Mouse (Mus musculus) forebrain, embryonic 15.5 days (tissue): ENCODE results near the gene Myo5a. TPM values are rescaled to one million over a fixed set of nuclear protein-coding genes. Genes with fewer than 3 reads are reported as not detected.
A peak's percentile ranks its signal among the peaks of the same experiment; 100 is the strongest.

ENCODE experiments used
- ATAC-seq: fragments of 200-750 bp; cut with Nextera tagmentation; replicated peaks from 2 replicates; pipeline ENCODE4 v1.8.0; 2017; ENCODE audit warnings: mild to moderate bottlenecking, moderate TSS enrichment, moderate library complexity
- H3K27ac ChIP-seq: fragments of 300-500 bp; sonication (generic); replicated peaks from 2 replicates; pipeline ENCODE4 v1.5.1; 2015; ENCODE audit warnings: mild to moderate bottlenecking, inconsistent platforms
- H3K27me3 ChIP-seq: fragments of 300-500 bp; sonication (generic); 2 replicates; pipeline ENCODE4 v1.6.1; 2015; ENCODE audit warnings: inconsistent platforms
- H3K36me3 ChIP-seq: fragments of 300-500 bp; sonication (generic); 2 replicates; pipeline ENCODE4 v1.6.1; 2015; ENCODE audit warnings: mild to moderate bottlenecking, inconsistent platforms
- H3K4me1 ChIP-seq: fragments of 300-500 bp; sonication (generic); 2 replicates; pipeline ENCODE4 v1.6.1; 2015; ENCODE audit warnings: inconsistent platforms
- H3K4me2 ChIP-seq: fragments of 300-500 bp; sonication (generic); replicated peaks from 2 replicates; pipeline ENCODE4 v1.6.1; 2015; ENCODE audit warnings: mild to moderate bottlenecking, inconsistent platforms
- H3K4me3 ChIP-seq: fragments of 300-500 bp; sonication (generic); 2 replicates; pipeline ENCODE4 v1.5.1; 2015; ENCODE audit warnings: mild to moderate bottlenecking, inconsistent platforms
- H3K9ac ChIP-seq: fragments of 300-500 bp; sonication (generic); replicated peaks from 2 replicates; pipeline ENCODE4 v1.6.1; 2015; ENCODE audit warnings: mild to moderate bottlenecking, inconsistent platforms
- H3K9me3 ChIP-seq: fragments of 300-500 bp; sonication (generic); 2 replicates; pipeline ENCODE4 v1.6.1; 2016; ENCODE audit warnings: inconsistent platforms
- WGBS: fragments of 180-500 bp; shearing (Covaris S2); methylation state at CpG from one replicate; pipeline ENCODE4 v1.1.7; 2015; ENCODE audit warnings: mixed read lengths; 5-methylcytosine and 5-hydroxymethylcytosine counted together
- polyA plus RNA-seq: library from polyadenylated mRNA; unstranded; fragments of >200 nt; fragmentation: Nextera tagmentation; extraction: Ambion mirVana; gene quantifications from 2 replicates; pipeline ENCODE4 v1.2.1, GENCODE M21; 2015

Myo5a gene
- polyA plus RNA-seq, 1 experiment from 2014 or later, result 33.5 TPM

GRCm38 (mm10) chr9:75041840-75042525 lies 28.8 kb upstream of the Myo5a start:
- Histone ChIP-seq H3K27ac (no peak overlapping the region), H3K27me3 (no peaks in the 10 kb centered on the region), H3K9me3 (no peaks in the 10 kb centered on the region), H3K4me2 (no peak overlapping the region), H3K4me3 (no peak overlapping the region), H3K36me3 (peaks cover 4% of the 10 kb centered on the region; the same call in 1 of the 2 replicates), H3K4me1 (peaks cover 21% of the 10 kb centered on the region), H3K9ac (no peak overlapping the region)
- WGBS, result 88% methylated on average over 2 of the region's 2 CpGs
- ATAC-seq, result no peak

DNA sequence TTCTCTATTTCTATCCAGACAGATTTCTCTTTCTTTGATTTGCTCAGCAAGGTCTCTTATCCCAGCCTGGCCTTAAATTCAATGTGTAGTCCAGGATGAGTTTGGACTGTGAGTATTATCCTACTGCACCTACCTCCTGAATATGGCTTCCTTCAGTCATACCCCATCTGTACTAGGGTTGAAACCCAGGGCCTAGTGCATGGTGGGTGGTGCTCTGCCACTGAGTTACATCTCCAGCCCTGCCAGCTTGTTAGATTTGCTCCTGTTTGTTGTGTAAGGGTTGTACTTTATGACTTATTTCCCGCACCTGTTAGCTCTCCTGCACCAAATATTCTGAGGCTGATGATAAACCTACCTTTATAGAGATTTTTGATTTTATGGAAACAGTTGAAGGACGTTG lies 27.6 kb upstream of the Myo5a start:
- peaks cover 4% of the 10 kb centered on the region; the same call in 1 of the 2 replicates for H3K36me3 ChIP-seq
- H3K4me1 ChIP-seq, result peaks cover 18% of the 10 kb centered on the region
- H3K27ac ChIP-seq, result no peak overlapping the region
- WGBS, result 96% methylated on average over 2 of the region's 2 CpGs
- no peak overlapping the region for H3K9ac ChIP-seq
- no peaks in the 10 kb centered on the region for H3K9me3 ChIP-seq
- no peak overlapping the region for H3K4me2 ChIP-seq
- ATAC-seq, result no peak
- no peak overlapping the region for H3K4me3 ChIP-seq
- H3K27me3 ChIP-seq, result no peaks in the 10 kb centered on the region

GRCm38 (mm10) chr9:75047079-75047478 lies 23.7 kb upstream of the Myo5a start:
- Histone ChIP-seq H3K4me3 (no peak overlapping the region), H3K27ac (no peak overlapping the region), H3K36me3 (peaks cover 4% of the 10 kb centered on the region; the same call in 1 of the 2 replicates), H3K4me1 (no peaks in the 10 kb centered on the region), H3K9ac (no peak overlapping the region), H3K4me2 (no peak overlapping the region), H3K27me3 (no peaks in the 10 kb centered on the region), H3K9me3 (no peaks in the 10 kb centered on the region)
- no peak for ATAC-seq

DNA sequence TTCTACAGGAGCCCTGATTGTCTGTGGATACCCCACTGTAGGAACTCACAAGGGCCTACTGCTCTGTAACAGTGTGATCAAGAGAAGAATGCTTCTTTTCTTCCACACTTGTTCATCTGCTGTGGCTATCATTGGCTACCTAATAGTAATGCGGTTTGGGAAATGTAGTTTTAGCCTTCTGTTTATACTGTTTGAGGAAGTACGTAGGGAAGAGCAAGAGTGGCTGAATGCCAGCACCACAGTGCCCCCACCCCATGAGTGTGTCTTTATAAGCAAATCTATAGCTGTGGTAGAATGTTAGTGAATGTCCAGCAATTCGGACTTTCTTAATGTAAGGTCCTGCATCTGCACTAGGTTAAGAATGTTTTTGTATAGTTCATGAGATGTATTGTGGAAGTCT lies 21.7 kb upstream of the Myo5a start:
- Histone ChIP-seq H3K4me3 (no peak overlapping the region), H3K9me3 (no peaks in the 10 kb centered on the region), H3K4me2 (no peak overlapping the region), H3K9ac (no peak overlapping the region), H3K4me1 (no peaks in the 10 kb centered on the region), H3K36me3 (no peaks in the 10 kb centered on the region), H3K27me3 (no peaks in the 10 kb centered on the region), H3K27ac (no peak overlapping the region)
- ATAC-seq, result no peak
- 83% methylated on average over 3 of the region's 3 CpGs for WGBS

GRCm38 (mm10) chr9:75050003-75050402 lies 20.8 kb upstream of the Myo5a start:
- Histone ChIP-seq H3K36me3 (peaks cover 4% of the 10 kb centered on the region; the same call in 1 of the 2 replicates), H3K27me3 (no peaks in the 10 kb centered on the region), H3K4me2 (no peak overlapping the region), H3K4me3 (no peak overlapping the region), H3K27ac (no peak overlapping the region), H3K4me1 (no peaks in the 10 kb centered on the region), H3K9me3 (no peaks in the 10 kb centered on the region), H3K9ac (no peak overlapping the region)
- WGBS, result 30% methylated on average over 3 of the region's 3 CpGs
- ATAC-seq, result peak; percentile 58

GRCm38 (mm10) chr9:75051841-75052240 lies 19.0 kb upstream of the Myo5a start:
- H3K27ac ChIP-seq, result no peak overlapping the region
- no peak overlapping the region for H3K4me3 ChIP-seq
- no peak overlapping the region for H3K4me2 ChIP-seq
- 87% methylated on average over 4 of the region's 4 CpGs for WGBS
- H3K36me3 ChIP-seq, result peaks cover 8% of the 10 kb centered on the region
- no peaks in the 10 kb centered on the region for H3K4me1 ChIP-seq
- H3K9me3 ChIP-seq, result no peaks in the 10 kb centered on the region
- no peaks in the 10 kb centered on the region for H3K27me3 ChIP-seq
- ATAC-seq, result no peak
- no peak overlapping the region for H3K9ac ChIP-seq

GRCm38 (mm10) chr9:75055046-75055445 lies 15.8 kb upstream of the Myo5a start:
- Histone ChIP-seq H3K9me3 (no peaks in the 10 kb centered on the region), H3K27me3 (no peaks in the 10 kb centered on the region), H3K9ac (no peak overlapping the region), H3K36me3 (peaks cover 24% of the 10 kb centered on the region), H3K4me3 (no peak overlapping the region), H3K27ac (no peak overlapping the region), H3K4me2 (no peak overlapping the region), H3K4me1 (no peaks in the 10 kb centered on the region)
- 94% methylated on average over 5 of the region's 5 CpGs for WGBS
- ATAC-seq, result no peak

DNA sequence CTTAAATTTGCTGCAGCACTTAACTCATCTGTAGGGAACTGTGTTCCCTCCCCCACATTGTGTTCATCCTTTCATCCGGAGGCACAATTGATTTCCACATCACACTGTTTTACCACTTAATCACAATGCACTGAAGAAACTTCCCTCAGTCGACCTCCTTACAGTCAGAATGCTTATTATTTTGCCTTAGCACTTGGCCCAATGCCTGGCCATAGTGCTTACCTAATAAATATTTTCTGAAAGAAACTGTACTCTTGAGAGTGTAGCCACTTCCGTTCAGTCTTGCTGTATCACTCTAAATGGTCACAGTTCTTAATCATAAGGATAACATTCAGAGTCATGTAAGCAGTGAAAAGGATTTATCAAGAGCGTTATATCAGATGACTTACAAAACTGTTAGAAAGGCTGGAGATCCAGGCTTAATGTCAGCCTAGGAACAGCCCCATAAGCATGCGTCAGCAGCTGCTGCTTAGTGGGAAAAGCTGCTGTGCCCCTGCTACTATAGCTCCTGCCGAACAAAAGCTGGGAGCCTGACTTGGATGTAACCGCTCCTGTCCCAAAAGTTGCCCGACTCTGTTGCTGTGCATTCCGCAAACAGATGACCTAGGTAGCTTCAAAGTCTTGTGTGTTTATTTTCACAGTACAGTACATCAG lies 6.0 kb upstream of the Myo5a start:
- ATAC-seq, result no peak
- no peak overlapping the region for H3K27ac ChIP-seq
- no peak overlapping the region for H3K4me2 ChIP-seq
- H3K9me3 ChIP-seq, result no peaks in the 10 kb centered on the region
- H3K27me3 ChIP-seq, result no peaks in the 10 kb centered on the region
- H3K4me1 ChIP-seq, result no peaks in the 10 kb centered on the region
- WGBS, result 71% methylated on average over 9 of the region's 9 CpGs
- no peaks in the 10 kb centered on the region for H3K36me3 ChIP-seq
- H3K4me3 ChIP-seq, result no peak overlapping the region
- no peak overlapping the region for H3K9ac ChIP-seq

GRCm38 (mm10) chr9:75071029-75071705 lies 352 bp downstream of the Myo5a start:
- peak; percentile 96 for ATAC-seq
- no peaks in the 10 kb centered on the region for H3K9me3 ChIP-seq
- H3K4me3 ChIP-seq, result peak overlapping the region; percentile 71
- peak overlapping the region; percentile 75 for H3K4me2 ChIP-seq
- under 1% methylated on average over 69 of the region's 92 CpGs for WGBS
- H3K9ac ChIP-seq, result peak overlapping the region; percentile 88
- no peaks in the 10 kb centered on the region for H3K36me3 ChIP-seq
- no peaks in the 10 kb centered on the region for H3K27me3 ChIP-seq
- H3K4me1 ChIP-seq, result peaks cover 27% of the 10 kb centered on the region
- H3K27ac ChIP-seq, result peak overlapping the region; percentile 97

- H3K27ac ChIP-seq, result peak overlapping the region; percentile 97
- H3K36me3 ChIP-seq, result no peaks in the 10 kb centered on the region
- no peaks in the 10 kb centered on the region for H3K9me3 ChIP-seq
- H3K4me3 ChIP-seq, result peak overlapping the region; percentile 71
- peak overlapping the region; percentile 88 for H3K9ac ChIP-seq
- H3K4me2 ChIP-seq, result peak overlapping the region; percentile 75
- H3K27me3 ChIP-seq, result no peaks in the 10 kb centered on the region
- H3K4me1 ChIP-seq, result peaks cover 27% of the 10 kb centered on the region
- ATAC-seq, result peak; percentile 9; the same call in 1 of the 2 replicates
- under 1% methylated on average over 29 of the region's 29 CpGs for WGBS
These were observed 934 bp downstream of the Myo5a start for GRCm38 (mm10) chr9:75071706-75072192.

DNA sequence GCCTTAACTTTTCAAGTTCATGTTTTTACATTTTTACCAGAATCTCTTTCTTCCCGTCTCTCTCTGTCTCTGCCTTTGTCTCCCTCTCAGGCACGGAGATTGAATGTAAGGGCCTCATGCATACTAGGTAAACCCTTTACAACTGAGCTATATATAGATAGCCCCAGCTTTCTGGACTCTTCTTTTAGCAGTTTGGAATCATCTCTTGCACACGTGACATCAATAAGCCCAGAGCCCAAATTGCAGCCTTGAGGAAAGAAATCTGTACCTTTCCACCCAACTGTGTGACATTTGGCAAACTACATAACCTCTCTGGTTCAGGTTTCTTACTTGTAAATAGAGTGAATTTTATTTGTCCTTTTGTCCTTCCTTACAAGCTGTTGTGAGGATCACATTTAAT lies 1.5 kb downstream of the Myo5a start:
- no peaks in the 10 kb centered on the region for H3K36me3 ChIP-seq
- no peak for ATAC-seq
- H3K4me1 ChIP-seq, result peaks cover 29% of the 10 kb centered on the region
- peak overlapping the region; percentile 97 for H3K27ac ChIP-seq
- WGBS, result 6% methylated on average over 3 of the region's 3 CpGs
- H3K4me3 ChIP-seq, result peak overlapping the region; percentile 71
- H3K4me2 ChIP-seq, result peak overlapping the region; percentile 75
- peak overlapping the region; percentile 88 for H3K9ac ChIP-seq
- no peaks in the 10 kb centered on the region for H3K27me3 ChIP-seq
- H3K9me3 ChIP-seq, result no peaks in the 10 kb centered on the region

DNA sequence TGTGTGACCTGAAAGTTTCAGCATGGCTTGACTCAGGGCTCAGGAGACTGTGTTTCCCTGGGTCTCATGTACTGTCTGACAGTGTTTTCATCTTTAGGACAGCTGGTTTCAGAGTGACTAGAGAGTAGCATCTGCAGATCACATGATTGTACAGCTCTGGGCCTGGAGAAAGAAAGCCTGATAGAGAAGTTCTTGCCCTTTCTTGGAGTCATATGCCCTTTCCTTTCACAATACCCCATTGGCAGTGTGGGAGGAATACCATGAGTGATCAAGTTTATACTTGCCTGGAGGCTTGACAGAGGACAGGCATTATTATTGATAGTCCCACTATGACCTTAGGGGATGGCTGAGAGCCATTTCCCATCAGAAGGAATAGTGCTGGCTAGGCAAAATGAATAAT lies 6.4 kb downstream of the Myo5a start:
- Histone ChIP-seq H3K27ac (no peak overlapping the region), H3K4me2 (no peak overlapping the region), H3K9ac (no peak overlapping the region), H3K27me3 (no peaks in the 10 kb centered on the region), H3K4me1 (peaks cover 24% of the 10 kb centered on the region), H3K4me3 (no peak overlapping the region), H3K9me3 (no peaks in the 10 kb centered on the region), H3K36me3 (no peaks in the 10 kb centered on the region)
- no peak for ATAC-seq
